ENCODE assay signal across 9 mouse cellular contexts in genomic region chr5:38754950-38755349, GRCm38 (mm10).
A peak's percentile ranks its signal among the peaks of the same experiment; 100 is the strongest.
DNase-seq lines count a peak whose midpoint lies in the region; ATAC-seq and TF ChIP-seq lines count a peak whose summit lies in the region.
"Had no signal": no experiment of that assay in that cellular context is flagged by ENCODE, and none has a peak within 500 bp of the region (broad histone marks: within the 10 kb centered on the region; RNA-seq: fewer than 3 reads in every experiment).

No protein-coding gene starts in this region.

- H3K4me2 ChIP-seq in forebrain, embryonic 16.5 days (ENCODE audit: low read length), result no peak overlapping the region
- H3K4me2 ChIP-seq in forebrain, embryonic 13.5 days, result no peak overlapping the region
- no peak overlapping the region for H3K4me2 ChIP-seq in liver, postnatal 0 days (ENCODE audit: low read depth, low read length)
- H3K4me2 ChIP-seq: heart, embryonic 13.5 days had no signal

- peak; percentile 89 for TF ChIP-seq CTCF in lung, adult 2 months (IDR thresholded peaks at IDR 0.05; ENCODE audit: insufficient read depth, low read length)
- TF ChIP-seq CTCF in brain, embryonic 14.5 days (IDR thresholded peaks at IDR 0.05; ENCODE audit: borderline replicate concordance, extremely low read depth, insufficient read depth, insufficient read length), result peak; percentile 85
- TF ChIP-seq CTCF in liver, postnatal 0 days (IDR thresholded peaks at IDR 0.05; ENCODE audit: low read depth), result peak; percentile 77

- TF ChIP-seq POLR2A in lung, adult 2 months (IDR thresholded peaks at IDR 0.05; ENCODE audit: borderline replicate concordance, extremely low read depth, low read depth, low read length), result no peak
- no peak for TF ChIP-seq POLR2A in brain, embryonic 14.5 days (IDR thresholded peaks at IDR 0.05; ENCODE audit: borderline replicate concordance, extremely low read depth, insufficient read depth, insufficient read length, poor library complexity, severe bottlenecking)

- H3K4me1 ChIP-seq in forebrain, embryonic 10.5 days, result peaks cover 7% of the 10 kb centered on the region
- H3K4me1 ChIP-seq in forebrain, embryonic 16.5 days (replicated peaks; ENCODE audit: control insufficient read depth, insufficient read depth, low read length), result no peaks in the 10 kb centered on the region
- H3K4me1 ChIP-seq in lung, adult 2 months (ENCODE audit: control insufficient read depth, insufficient read depth, low read length), result no peaks in the 10 kb centered on the region
- no peaks in the 10 kb centered on the region for H3K4me1 ChIP-seq in forebrain, embryonic 13.5 days
- H3K4me1 ChIP-seq in liver, postnatal 0 days (ENCODE audit: insufficient read depth), result no peaks in the 10 kb centered on the region
- H3K4me1 ChIP-seq: heart, embryonic 13.5 days had no signal

- peak; percentile 61 for DNase-seq in forebrain, embryonic 10.5 days (ENCODE audit: extremely low spot score, low spot score)
- DNase-seq in lung, adult 2 months, result peak; percentile 10
- no peak for DNase-seq in lung, postnatal 25 days (ENCODE audit: low spot score)
- DNase-seq in brain, embryonic 14.5 days (ENCODE audit: low read depth), result peak; percentile 43
- DNase-seq in liver, postnatal 0 days, result peak; percentile 32
- peak; percentile 41 for DNase-seq in right cerebral cortex, postnatal 4 days

- H3K27me3 ChIP-seq in forebrain, embryonic 10.5 days (ENCODE audit: poor library complexity, severe bottlenecking), result no peaks in the 10 kb centered on the region
- H3K27me3 ChIP-seq in forebrain, embryonic 16.5 days (replicated peaks; ENCODE audit: control insufficient read depth, insufficient read depth, low read length), result no peaks in the 10 kb centered on the region
- H3K27me3 ChIP-seq in forebrain, embryonic 13.5 days, result no peaks in the 10 kb centered on the region
- H3K27me3 ChIP-seq in liver, postnatal 0 days (ENCODE audit: insufficient read depth, low read length), result no peaks in the 10 kb centered on the region
- H3K27me3 ChIP-seq: heart, embryonic 13.5 days had no signal

- H3K9me3 ChIP-seq in forebrain, embryonic 10.5 days, result no peaks in the 10 kb centered on the region
- no peaks in the 10 kb centered on the region for H3K9me3 ChIP-seq in forebrain, embryonic 16.5 days (ENCODE audit: control insufficient read depth, low read length)
- H3K9me3 ChIP-seq in forebrain, embryonic 13.5 days (replicated peaks), result no peaks in the 10 kb centered on the region
- no peaks in the 10 kb centered on the region for H3K9me3 ChIP-seq in liver, postnatal 0 days (ENCODE audit: low read length)
- H3K9me3 ChIP-seq: heart, embryonic 13.5 days had no signal

- H3K4me3 ChIP-seq in forebrain, embryonic 10.5 days, result no peak overlapping the region
- H3K4me3 ChIP-seq in forebrain, embryonic 16.5 days (replicated peaks; ENCODE audit: low read length), result no peak overlapping the region
- H3K4me3 ChIP-seq in lung, adult 2 months (replicated peaks; ENCODE audit: extremely low read depth, low read depth, low read length), result no peak overlapping the region
- no peak overlapping the region for H3K4me3 ChIP-seq in forebrain, embryonic 13.5 days
- no peak overlapping the region for H3K4me3 ChIP-seq in liver, postnatal 0 days (ENCODE audit: low read depth, low read length)
- H3K4me3 ChIP-seq: heart, embryonic 13.5 days had no signal

- ATAC-seq in forebrain, embryonic 16.5 days, result no peak
- ATAC-seq in forebrain, embryonic 13.5 days, result 0 out of 2 replicates have a peak, but pooled peaks have one; percentile 24
- ATAC-seq in liver, postnatal 0 days, result no peak

- H3K36me3 ChIP-seq in forebrain, embryonic 10.5 days (replicated peaks), result no peaks in the 10 kb centered on the region
- no peaks in the 10 kb centered on the region for H3K36me3 ChIP-seq in forebrain, embryonic 16.5 days (ENCODE audit: control insufficient read depth, insufficient read depth)
- no peaks in the 10 kb centered on the region for H3K36me3 ChIP-seq in forebrain, embryonic 13.5 days (ENCODE audit: poor library complexity, severe bottlenecking)
- H3K36me3 ChIP-seq in liver, postnatal 0 days (replicated peaks; ENCODE audit: insufficient read depth, low read length), result no peaks in the 10 kb centered on the region
- H3K36me3 ChIP-seq: heart, embryonic 13.5 days had no signal

- H3K27ac ChIP-seq in forebrain, embryonic 10.5 days, result no peak overlapping the region
- H3K27ac ChIP-seq in forebrain, embryonic 16.5 days (ENCODE audit: low read length), result no peak overlapping the region
- H3K27ac ChIP-seq in forebrain, embryonic 13.5 days, result no peak overlapping the region
- no peak overlapping the region for H3K27ac ChIP-seq in liver, postnatal 0 days (ENCODE audit: low read depth)
- H3K27ac ChIP-seq: heart, embryonic 13.5 days had no signal

- WGBS in forebrain, embryonic 10.5 days, result 11% methylated on average over 3 of the region's 3 CpGs
- WGBS in forebrain, embryonic 16.5 days, result 21% methylated on average over 3 of the region's 3 CpGs
- WGBS in lung, adult 2 months, result 13% methylated on average over 3 of the region's 3 CpGs
- WGBS in forebrain, embryonic 13.5 days, result 16% methylated on average over 3 of the region's 3 CpGs
- 13% methylated on average over 3 of the region's 3 CpGs for WGBS in liver, postnatal 0 days (ENCODE audit: insufficient replicate concordance)

- TF ChIP-seq EP300 in liver, postnatal 0 days (IDR thresholded peaks at IDR 0.05; ENCODE audit: low read depth), result no peak

- H3K9ac ChIP-seq in forebrain, embryonic 16.5 days (replicated peaks; ENCODE audit: low read depth, low read length), result no peak overlapping the region
- H3K9ac ChIP-seq in forebrain, embryonic 13.5 days, result no peak overlapping the region
- H3K9ac ChIP-seq in liver, postnatal 0 days (replicated peaks), result no peak overlapping the region
- H3K9ac ChIP-seq: heart, embryonic 13.5 days had no signal
